Mouse (Mus musculus) CD4-positive naive resting alpha-beta T cell, adult 57 days (primary cell): Measurements from ENCODE around the gene Gm26727. TPM values are rescaled to one million over a fixed set of nuclear protein-coding genes. Genes with fewer than 3 reads are reported as not detected.

Experiments used
- total RNA-seq: library from RNA; stranded (reverse); gene quantifications from one replicate; pipeline ENCODE4 v1.2.4, GENCODE M21; 2023

The Gm26727 gene
- total RNA-seq: not detected

DNA sequence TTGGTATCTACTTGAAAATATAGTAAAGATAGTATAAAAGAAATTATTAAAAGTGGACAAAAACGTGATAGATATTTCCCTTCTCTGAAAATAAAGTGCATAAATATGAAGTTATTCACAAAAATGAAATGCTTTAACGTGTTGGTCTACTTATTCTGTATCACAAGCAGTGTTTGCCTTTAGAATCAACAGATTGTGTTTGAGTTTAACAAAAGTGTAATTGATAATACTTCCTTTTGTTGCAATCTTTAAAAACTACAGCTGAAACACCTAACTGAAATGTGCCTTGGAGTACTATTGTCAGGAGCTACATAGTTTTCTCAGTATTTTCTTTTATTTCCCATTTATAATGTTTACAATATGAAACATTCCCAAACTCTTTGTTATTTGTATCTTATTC, at the start of gene Gm26727:
TSS of gene Gm26727 (minus strand) at position 101 of the 400 bp plus-strand sequence.

DNA sequence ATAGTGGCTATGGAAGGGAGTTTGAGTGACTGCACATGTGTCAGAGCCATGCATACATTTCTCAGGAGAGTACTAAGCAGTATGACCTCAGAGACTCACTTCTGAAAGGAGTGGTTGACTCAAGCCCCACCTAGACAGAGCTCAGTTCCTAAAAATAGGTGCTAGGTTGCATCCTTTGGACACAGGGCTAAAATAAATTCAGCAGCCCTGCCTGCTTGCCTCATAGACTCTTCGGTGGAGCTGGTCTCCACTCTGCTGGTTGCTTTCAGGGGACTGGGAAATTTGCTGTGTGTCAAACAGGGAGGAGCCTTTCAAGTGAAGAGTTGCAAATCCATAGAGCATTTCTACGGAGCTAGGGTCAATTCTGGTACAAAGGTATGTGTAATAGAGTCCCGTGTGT, 12.8 kb upstream of the Gm26727 start, which contains the start of gene Xirp2:
TSS of gene Xirp2 (plus strand) at position 223 of the 400 bp plus-strand sequence.

DNA sequence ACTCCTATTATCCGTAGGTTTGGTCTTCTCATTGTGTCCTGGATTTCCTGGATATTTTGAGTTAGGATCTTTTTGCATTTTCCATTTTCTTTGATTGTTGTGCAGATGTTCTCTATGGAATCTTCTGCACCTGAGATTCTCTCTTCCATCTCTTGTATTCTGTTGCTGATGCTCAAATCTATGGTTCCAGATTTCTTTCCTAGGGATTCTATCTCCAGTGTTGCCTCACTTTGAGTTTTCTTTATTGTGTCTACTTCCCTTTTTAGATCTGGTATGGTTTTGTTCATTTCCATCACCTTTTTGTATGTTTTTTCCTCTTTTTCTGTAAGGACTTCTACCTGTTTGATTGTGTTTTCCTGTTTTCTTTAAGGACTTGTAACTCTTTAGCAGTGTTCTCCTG, 19.6 kb downstream of the Gm26727 start, which contains the start of gene Gm21830:
TSS of gene Gm21830 (plus strand) at position 301 of the 400 bp plus-strand sequence.

Other genes with a start within 250 kb of the Gm26727 start
- not detected for gene Gm21830, start 19.5 kb downstream of the Gm26727 start, total RNA-seq
- not detected for gene Xirp2, start 12.8 kb upstream of the Gm26727 start, total RNA-seq
- not detected for gene B3galt1, start 132.7 kb upstream of the Gm26727 start, total RNA-seq